Mouse (Mus musculus): ENCODE results near the gene Ppp1r11.

The Ppp1r11 gene

DNA sequence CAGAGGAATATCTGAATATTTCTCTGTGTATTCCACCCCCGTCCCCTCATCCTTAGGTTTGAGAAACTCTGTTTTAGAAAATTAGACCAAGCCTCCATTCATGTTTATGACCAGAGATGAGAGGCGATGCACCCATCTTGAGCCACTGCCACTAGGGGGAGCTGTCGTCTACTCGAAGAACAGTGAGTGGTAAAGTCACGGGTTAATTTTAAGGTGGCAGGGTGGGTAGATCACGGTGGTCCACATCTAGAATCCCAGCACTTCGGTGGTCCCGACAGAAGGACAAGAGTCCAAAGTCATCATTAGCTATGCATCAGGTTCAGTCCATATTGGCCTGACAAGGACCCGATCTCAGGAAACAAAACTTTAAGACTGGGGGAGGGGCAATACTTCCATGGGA is 36.5 kb downstream of the Ppp1r11 start:
- WGBS: 13% methylated on average over 9 of the region's 9 CpGs

DNA sequence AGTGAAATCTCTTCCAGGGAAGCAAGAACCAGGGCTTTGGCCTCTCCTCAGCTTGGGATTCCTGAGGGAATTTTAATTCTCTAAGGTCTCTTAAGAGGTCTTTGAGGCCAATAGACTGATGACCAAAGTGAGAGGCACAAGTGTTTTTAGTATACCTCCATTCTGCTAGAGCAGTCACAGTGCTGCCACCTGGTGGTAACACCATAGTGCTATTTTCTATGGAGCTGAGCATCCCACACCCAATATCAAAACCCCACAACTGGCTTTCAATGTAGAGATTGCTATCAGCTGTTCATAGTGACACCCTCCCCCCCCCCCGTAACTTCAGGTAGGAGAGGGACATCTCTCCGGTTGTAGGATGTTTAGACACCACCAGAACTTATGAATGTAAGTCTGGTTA is 37.4 kb downstream of the Ppp1r11 start:
- 10% methylated on average over 2 of the region's 2 CpGs for WGBS

DNA sequence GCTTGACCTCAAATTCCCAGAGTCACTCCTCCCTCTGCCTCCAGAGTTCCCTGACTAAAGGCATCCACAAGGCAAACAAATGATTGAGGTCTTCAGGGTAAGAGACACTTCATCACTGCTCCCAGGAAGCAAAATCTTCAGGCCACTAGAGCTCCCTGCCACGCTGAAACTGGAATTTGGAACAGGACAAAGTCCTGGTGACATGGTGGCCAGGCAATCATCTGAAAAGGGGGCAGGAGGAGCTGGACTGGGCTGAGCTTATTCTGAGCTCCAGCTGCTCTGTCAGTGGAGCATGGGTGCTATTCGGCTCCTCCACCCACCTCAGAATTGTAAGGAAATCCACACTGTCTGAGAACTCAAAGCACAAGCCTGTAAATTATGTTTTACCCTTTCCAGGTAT is 39.5 kb downstream of the Ppp1r11 start:
- WGBS: 70% methylated on average over 2 of the region's 2 CpGs

DNA sequence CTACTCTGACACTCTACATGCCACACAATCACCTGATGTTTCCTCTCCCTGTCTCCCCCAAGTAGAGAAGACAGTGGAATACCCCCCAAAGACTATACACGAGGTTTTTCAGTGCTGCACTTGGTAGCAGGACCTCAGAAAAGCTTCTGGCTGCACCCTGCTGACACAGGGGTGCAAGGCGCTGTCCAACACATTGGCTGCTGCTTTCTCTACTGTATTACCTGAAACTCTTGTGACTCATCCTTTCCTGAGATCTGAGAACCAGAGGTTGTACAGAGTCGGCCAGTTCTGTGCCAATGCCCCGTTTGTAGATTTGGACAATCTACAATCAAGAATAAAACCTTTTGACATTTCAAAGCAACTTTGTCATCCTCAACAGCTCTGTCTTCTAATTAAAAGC is 41.7 kb downstream of the Ppp1r11 start:
- 78% methylated on average over 4 of the region's 4 CpGs for WGBS

DNA sequence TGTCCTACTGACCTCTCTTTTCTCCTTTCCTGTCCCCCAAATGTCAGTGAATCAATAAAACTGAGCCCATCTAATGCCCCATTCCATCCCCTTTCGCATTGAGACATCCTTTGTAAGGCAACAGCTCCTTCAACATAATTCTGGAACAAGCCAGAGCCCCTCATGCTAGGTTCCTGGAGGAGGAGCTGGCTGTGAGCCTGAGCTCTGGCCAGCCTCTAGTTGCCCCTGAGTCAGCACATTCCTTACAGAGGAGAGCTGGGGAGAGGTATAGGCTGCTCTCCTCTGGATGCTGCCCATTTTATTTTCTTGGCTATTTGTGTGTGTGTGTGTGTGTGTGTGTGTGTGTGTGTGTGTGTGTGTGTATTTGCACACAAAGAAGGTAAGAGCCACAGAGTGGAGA is 43.3 kb downstream of the Ppp1r11 start:
- WGBS: 59% methylated on average over 1 of the region's 1 CpGs

DNA sequence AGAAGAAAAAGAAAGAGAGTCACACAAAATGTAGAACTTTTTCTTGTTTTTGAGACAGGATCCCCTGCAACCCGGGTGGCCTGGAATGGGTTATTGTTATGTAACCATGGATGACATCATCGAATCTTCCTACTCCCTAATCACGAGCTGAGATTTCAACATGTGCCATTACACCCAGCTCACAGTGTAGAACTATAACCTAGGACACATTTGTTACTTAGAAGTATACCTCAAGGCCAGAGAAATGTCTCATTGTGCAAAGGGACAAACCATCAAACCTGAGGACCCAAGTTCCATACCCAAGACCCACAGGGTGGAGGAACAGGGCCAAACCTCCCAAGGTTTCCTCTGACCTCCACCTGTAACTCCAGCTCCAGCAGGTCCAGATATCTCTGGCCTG is 47.9 kb downstream of the Ppp1r11 start:
- WGBS: 62% methylated on average over 3 of the region's 3 CpGs

DNA sequence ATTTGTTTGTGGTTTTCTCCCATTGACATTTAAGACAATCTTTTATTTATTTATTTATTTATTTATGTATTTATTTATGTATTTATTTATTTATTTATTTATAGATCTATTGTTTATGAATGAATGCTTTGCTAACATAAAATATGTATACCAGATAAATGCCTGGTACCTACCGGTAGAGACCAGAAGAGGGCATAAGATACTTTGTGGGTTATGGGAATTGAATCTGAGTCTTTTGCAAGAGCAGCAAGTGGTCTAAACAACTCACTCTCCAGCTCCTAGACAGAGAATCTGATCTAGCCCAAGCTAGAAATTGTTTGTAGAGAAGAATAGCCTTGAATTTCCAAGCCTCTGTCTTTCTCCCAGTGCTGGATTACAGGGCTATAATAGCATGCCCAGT is 50.9 kb downstream of the Ppp1r11 start:
- WGBS: 33% methylated on average over 1 of the region's 1 CpGs

DNA sequence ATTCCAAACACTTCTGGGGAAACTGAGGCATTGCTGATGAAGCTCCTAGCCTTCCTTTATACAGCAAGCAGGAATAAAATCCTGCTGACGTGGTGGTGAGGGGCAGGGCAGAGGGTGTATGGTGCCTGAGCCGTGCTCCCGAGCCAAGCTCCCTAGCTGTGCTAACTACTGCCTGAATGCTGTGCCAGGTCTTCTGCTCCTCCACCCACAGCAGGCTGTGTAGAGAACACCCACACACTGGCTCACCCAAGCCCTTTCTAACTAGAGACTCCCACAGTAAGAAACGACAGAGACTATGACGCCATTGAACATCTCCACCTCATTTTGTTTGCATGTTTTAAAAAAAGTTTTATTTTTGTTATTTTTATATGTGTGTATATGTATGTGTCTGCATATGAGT is 51.5 kb downstream of the Ppp1r11 start:
- WGBS: 46% methylated on average over 5 of the region's 5 CpGs

DNA sequence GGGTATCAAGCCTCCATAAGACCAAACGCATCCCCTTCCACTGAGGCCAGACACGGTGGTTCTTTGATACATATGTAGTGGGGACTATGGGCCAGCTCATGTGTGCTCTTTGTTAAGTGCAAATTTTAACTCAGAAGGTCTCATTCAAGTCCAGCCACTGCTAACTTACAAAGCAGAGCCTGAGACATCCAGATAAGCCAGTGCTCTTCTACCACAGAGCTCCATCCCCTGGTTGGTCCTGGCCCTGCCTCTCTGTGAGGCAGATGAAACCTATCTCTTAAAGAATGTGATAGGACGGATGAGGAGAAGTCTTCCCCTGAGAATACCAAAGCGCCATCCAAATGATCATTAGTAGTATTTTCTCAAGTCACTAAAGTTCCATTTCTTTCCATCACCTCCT is 52.2 kb downstream of the Ppp1r11 start:
- 87% methylated on average over 4 of the region's 4 CpGs for WGBS

All from cerebral cortex, adult 2 months (tissue).